Mouse (Mus musculus): Measurements from ENCODE around the gene Soga1. TPM values are rescaled to one million over a fixed set of nuclear protein-coding genes. Genes with fewer than 3 reads are reported as not detected.

The Soga1 gene
- total and polyA plus RNA-seq, 2 experiments from 2014 or later = 1.1 to 21.0 TPM

DNA sequence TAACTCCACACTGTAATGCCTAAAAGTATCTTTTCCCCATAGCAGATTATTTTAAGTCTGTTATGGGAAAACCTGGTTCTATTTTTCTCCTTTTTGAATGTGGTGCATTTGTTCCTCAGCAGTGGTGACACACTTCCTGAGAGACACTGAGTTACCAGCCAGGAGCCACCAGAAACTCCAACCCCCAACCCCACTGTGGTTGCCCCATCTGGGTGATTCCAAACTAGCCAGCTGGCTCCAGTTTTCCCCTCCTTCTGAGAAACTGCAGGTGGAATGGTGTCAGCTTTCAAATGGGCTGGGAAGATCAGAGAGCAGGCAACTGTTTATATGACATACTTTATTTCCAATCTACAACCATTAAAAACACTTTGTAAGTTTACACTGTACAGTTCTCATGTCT is 68.9 kb downstream of the Soga1 start:
- ATAC-seq (ENCODE audit: insufficient read depth, low read depth) (no peak), DNase-seq (ENCODE audit: low spot score) (no peak)
- Histone ChIP-seq H3K27me3 (ENCODE audit: control insufficient read depth, insufficient read depth, low read length) (no peaks in the 10 kb centered on the region), H3K36me3 (replicated peaks; ENCODE audit: control insufficient read depth, insufficient read depth, low read length) (peaks cover 9% of the 10 kb centered on the region), H3K4me1 (ENCODE audit: control insufficient read depth, insufficient read depth) (no peaks in the 10 kb centered on the region; the same call in 1 of the 2 replicates), H3K4me2 (ENCODE audit: low read depth, low read length) (no peak overlapping the region), H3K27ac (ENCODE audit: low read depth) (no peak overlapping the region), H3K9ac (replicated peaks; ENCODE audit: low read depth, low read length) (no peak overlapping the region), H3K9me3 (replicated peaks; ENCODE audit: control insufficient read depth, low read length) (no peaks in the 10 kb centered on the region), H3K4me3 (ENCODE audit: low read depth, low read length) (no peak overlapping the region)
- TF ChIP-seq CTCF (IDR thresholded peaks at IDR 0.05; ENCODE audit: low read depth) (no peak), EP300 (IDR thresholded peaks at IDR 0.05; ENCODE audit: low read depth) (no peak)

DNA sequence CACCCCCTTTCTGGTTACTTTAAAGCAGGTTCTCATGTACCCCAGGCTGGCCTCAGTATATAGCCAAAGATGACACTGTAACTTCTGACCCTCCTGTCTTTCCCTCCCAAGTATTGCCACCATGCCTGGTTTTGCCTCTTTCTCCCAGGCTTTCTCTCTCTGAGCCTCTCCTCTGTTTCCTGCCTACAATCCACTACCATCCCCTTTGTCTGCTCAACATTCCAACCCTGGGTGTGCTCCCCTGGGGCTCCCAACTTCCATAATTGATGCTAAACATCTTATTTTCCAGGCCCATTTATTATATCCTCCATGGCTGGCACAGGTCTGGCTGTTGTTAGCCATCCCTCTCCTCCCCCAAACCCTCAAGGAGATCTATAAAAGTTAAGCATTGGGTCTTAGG is 70.5 kb downstream of the Soga1 start:
- Histone ChIP-seq H3K4me1 (ENCODE audit: control insufficient read depth, insufficient read depth) (no peaks in the 10 kb centered on the region; the same call in 1 of the 2 replicates), H3K36me3 (replicated peaks; ENCODE audit: control insufficient read depth, insufficient read depth, low read length) (peaks cover 4% of the 10 kb centered on the region; the same call in 1 of the 2 replicates), H3K4me3 (ENCODE audit: low read depth, low read length) (no peak overlapping the region), H3K4me2 (ENCODE audit: low read depth, low read length) (no peak overlapping the region), H3K27ac (ENCODE audit: low read depth) (no peak overlapping the region), H3K9me3 (replicated peaks; ENCODE audit: control insufficient read depth, low read length) (no peaks in the 10 kb centered on the region), H3K27me3 (ENCODE audit: control insufficient read depth, insufficient read depth, low read length) (no peaks in the 10 kb centered on the region), H3K9ac (replicated peaks; ENCODE audit: low read depth, low read length) (no peak overlapping the region)
- ATAC-seq (ENCODE audit: insufficient read depth, low read depth) (no peak), DNase-seq (ENCODE audit: low spot score) (no peak)
- no peak for TF ChIP-seq CTCF (IDR thresholded peaks at IDR 0.05; ENCODE audit: low read depth)
- TF ChIP-seq EP300 (IDR thresholded peaks at IDR 0.05; ENCODE audit: low read depth) = no peak

DNA sequence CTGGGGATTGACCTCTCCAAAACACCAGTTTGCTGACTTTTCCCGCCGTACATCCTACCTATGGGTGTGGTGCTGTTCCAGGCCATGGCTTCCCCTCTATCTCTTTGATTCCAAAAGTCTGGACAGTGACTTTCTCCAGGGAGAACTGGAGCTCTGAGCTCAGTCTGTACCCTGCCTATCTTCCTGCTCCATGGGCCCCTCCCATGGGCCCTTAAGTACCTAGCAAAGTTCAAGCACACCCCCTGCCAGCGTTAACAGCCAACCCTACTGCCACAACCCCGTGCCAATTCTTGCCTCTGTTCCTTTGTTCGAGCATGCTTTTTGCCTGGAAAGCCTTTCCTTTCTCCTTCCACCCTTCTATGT is 71.8 kb downstream of the Soga1 start:
- H3K9ac ChIP-seq (replicated peaks; ENCODE audit: low read depth, low read length) = peak overlapping the region; percentile 53
- H3K4me3 ChIP-seq (ENCODE audit: low read depth, low read length) = peak overlapping the region; percentile 59
- H3K36me3 ChIP-seq (replicated peaks; ENCODE audit: control insufficient read depth, insufficient read depth, low read length) = peaks cover 4% of the 10 kb centered on the region; the same call in 1 of the 2 replicates
- DNase-seq (ENCODE audit: low spot score) = no peak
- no peak for TF ChIP-seq EP300 (IDR thresholded peaks at IDR 0.05; ENCODE audit: low read depth)
- TF ChIP-seq CTCF (IDR thresholded peaks at IDR 0.05; ENCODE audit: low read depth) = no peak
- H3K27me3 ChIP-seq (ENCODE audit: control insufficient read depth, insufficient read depth, low read length) = no peaks in the 10 kb centered on the region
- ATAC-seq (ENCODE audit: insufficient read depth, low read depth) = peak; percentile 11
- H3K27ac ChIP-seq (ENCODE audit: low read depth) = peak overlapping the region; percentile 50
- no peaks in the 10 kb centered on the region for H3K9me3 ChIP-seq (replicated peaks; ENCODE audit: control insufficient read depth, low read length)
- no peaks in the 10 kb centered on the region; the same call in 1 of the 2 replicates for H3K4me1 ChIP-seq (ENCODE audit: control insufficient read depth, insufficient read depth)
- H3K4me2 ChIP-seq (ENCODE audit: low read depth, low read length) = peak overlapping the region; percentile 80
- 20% methylated on average over 5 of the region's 5 CpGs for WGBS

DNA sequence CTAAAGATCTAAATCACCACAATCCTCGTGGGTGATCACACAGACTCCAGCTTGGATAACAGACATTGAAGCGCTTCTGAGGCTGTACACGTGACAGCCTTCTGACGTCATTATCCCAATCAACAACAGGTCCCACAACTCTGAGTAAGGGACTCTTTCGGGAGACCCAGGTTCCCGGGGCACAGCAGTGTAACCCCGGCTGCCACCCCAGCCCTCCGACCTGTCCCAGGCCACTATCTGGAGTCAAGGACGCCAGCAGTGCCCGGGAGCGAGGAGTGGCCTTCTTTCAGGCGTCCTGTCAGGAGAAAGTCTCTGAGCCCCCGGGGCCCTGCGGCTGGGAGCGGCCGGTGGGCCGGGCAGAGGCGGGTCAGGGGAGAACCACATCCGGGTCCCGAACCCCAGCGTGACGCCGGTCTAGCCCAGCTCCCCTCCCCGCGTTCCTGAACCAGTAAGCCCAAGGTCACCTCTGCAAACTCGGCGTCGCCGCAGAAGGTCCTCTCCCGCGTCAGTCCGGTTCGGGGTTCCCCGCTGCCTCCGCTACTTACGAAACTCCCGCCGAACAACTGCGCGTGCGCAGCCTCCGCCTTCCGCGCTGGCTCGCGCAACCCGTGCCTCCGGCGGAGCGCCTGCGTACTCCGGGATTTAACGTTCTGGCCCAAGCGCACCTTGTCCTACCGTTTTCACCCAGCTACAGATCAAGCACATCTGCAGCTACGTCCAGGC is 72.4 kb downstream of the Soga1 start, which contains the start of gene Dsn1:
Gene Dsn1, minus strand, starts transcription at position 644 of the 723 bp plus-strand sequence.
- Histone ChIP-seq H3K4me3 (ENCODE audit: low read depth, low read length) (peak within 1 kb of the TSS; percentile 59), H3K4me1 (ENCODE audit: control insufficient read depth, insufficient read depth) (no peaks in the 10 kb centered on the region; the same call in 1 of the 2 replicates), H3K4me2 (ENCODE audit: low read depth, low read length) (peak within 1 kb of the TSS; percentile 80), H3K9me3 (replicated peaks; ENCODE audit: control insufficient read depth, low read length) (no peaks in the 10 kb centered on the region), H3K27me3 (ENCODE audit: control insufficient read depth, insufficient read depth, low read length) (no peaks in the 10 kb centered on the region), H3K27ac (ENCODE audit: low read depth) (peak within 1 kb of the TSS; percentile 50), H3K36me3 (replicated peaks; ENCODE audit: control insufficient read depth, insufficient read depth, low read length) (peaks cover 4% of the 10 kb centered on the region; the same call in 1 of the 2 replicates), H3K9ac (replicated peaks; ENCODE audit: low read depth, low read length) (peak within 1 kb of the TSS; percentile 53)
- peak; percentile 68 for DNase-seq (ENCODE audit: low spot score)
- peak; percentile 85 for ATAC-seq (ENCODE audit: insufficient read depth, low read depth)
- under 1% methylated on average over 56 of the region's 56 CpGs for WGBS
- TF ChIP-seq EP300 (IDR thresholded peaks at IDR 0.05; ENCODE audit: low read depth) (no peak), CTCF (IDR thresholded peaks at IDR 0.05; ENCODE audit: low read depth) (no peak)

DNA sequence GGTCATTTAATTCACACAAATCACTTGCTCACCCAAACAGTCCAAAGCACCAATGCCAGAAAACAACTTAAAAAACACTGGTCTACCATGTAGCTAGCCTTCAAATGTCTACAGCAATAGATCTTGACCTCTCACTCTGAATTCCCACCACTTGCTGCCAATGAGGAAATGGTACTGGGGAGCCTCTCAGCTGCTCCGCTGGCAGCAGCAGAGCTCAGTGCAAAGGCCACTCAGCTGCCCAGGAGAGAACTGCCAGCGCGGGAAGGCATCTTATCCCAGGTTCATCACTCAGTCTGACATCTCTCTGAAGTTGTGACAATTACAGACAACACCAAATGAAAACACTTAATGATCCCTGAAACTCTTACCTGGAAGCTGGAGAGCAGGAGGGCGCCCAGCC is 76.7 kb downstream of the Soga1 start:
- Histone ChIP-seq H3K9ac (replicated peaks; ENCODE audit: low read depth, low read length) (no peak overlapping the region), H3K4me3 (ENCODE audit: low read depth, low read length) (no peak overlapping the region), H3K4me1 (ENCODE audit: control insufficient read depth, insufficient read depth) (no peaks in the 10 kb centered on the region; the same call in 1 of the 2 replicates), H3K9me3 (replicated peaks; ENCODE audit: control insufficient read depth, low read length) (no peaks in the 10 kb centered on the region), H3K27ac (ENCODE audit: low read depth) (no peak overlapping the region), H3K36me3 (replicated peaks; ENCODE audit: control insufficient read depth, insufficient read depth, low read length) (peaks cover 34% of the 10 kb centered on the region), H3K27me3 (ENCODE audit: control insufficient read depth, insufficient read depth, low read length) (no peaks in the 10 kb centered on the region), H3K4me2 (ENCODE audit: low read depth, low read length) (no peak overlapping the region)
- WGBS = 81% methylated on average over 4 of the region's 4 CpGs
- ATAC-seq (ENCODE audit: insufficient read depth, low read depth) (no peak), DNase-seq (ENCODE audit: low spot score) (no peak)
- TF ChIP-seq CTCF (IDR thresholded peaks at IDR 0.05; ENCODE audit: low read depth) = no peak

DNA sequence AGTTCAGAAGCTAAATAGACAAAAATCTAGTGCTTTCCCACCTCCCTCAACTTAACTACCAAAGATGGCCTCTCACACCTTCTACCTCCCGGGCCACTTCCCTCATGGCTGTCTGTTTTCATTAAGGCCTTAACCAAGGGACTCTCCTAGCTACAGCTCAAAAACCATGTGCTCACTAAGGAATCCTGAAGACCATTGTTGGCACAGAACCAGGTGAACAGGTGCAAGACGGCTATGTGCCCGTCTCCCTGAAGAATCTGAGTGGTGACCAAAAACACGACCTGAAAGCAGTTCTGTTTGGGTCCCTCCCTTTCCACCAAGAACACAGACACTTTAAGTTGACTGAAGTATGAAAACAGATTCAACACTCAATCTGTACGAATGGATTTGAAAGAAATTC is 80.8 kb downstream of the Soga1 start:
- H3K4me3 ChIP-seq (ENCODE audit: low read depth, low read length) = no peak overlapping the region
- no peak overlapping the region for H3K4me2 ChIP-seq (ENCODE audit: low read depth, low read length)
- no peaks in the 10 kb centered on the region for H3K9me3 ChIP-seq (replicated peaks; ENCODE audit: control insufficient read depth, low read length)
- DNase-seq (ENCODE audit: low spot score) (no peak), ATAC-seq (ENCODE audit: insufficient read depth, low read depth) (no peak)
- H3K27me3 ChIP-seq (ENCODE audit: control insufficient read depth, insufficient read depth, low read length) = no peaks in the 10 kb centered on the region
- H3K9ac ChIP-seq (replicated peaks; ENCODE audit: low read depth, low read length) = no peak overlapping the region
- WGBS = 90% methylated on average over 5 of the region's 5 CpGs
- H3K27ac ChIP-seq (ENCODE audit: low read depth) = no peak overlapping the region
- no peaks in the 10 kb centered on the region for H3K4me1 ChIP-seq (ENCODE audit: control insufficient read depth, insufficient read depth)
- H3K36me3 ChIP-seq (replicated peaks; ENCODE audit: control insufficient read depth, insufficient read depth, low read length) = peaks cover 56% of the 10 kb centered on the region
- TF ChIP-seq CTCF (IDR thresholded peaks at IDR 0.05; ENCODE audit: low read depth) (no peak), EP300 (IDR thresholded peaks at IDR 0.05; ENCODE audit: low read depth) (no peak)
